Mouse (Mus musculus) MN1 (cell line): ENCODE results near the gene Anapc2.

Source experiments
- DNase-seq: peaks from one replicate; pipeline ENCODE4 v3.0.0-alpha.2; 2016; ENCODE audit warnings: low spot score

Anapc2 gene

DNA sequence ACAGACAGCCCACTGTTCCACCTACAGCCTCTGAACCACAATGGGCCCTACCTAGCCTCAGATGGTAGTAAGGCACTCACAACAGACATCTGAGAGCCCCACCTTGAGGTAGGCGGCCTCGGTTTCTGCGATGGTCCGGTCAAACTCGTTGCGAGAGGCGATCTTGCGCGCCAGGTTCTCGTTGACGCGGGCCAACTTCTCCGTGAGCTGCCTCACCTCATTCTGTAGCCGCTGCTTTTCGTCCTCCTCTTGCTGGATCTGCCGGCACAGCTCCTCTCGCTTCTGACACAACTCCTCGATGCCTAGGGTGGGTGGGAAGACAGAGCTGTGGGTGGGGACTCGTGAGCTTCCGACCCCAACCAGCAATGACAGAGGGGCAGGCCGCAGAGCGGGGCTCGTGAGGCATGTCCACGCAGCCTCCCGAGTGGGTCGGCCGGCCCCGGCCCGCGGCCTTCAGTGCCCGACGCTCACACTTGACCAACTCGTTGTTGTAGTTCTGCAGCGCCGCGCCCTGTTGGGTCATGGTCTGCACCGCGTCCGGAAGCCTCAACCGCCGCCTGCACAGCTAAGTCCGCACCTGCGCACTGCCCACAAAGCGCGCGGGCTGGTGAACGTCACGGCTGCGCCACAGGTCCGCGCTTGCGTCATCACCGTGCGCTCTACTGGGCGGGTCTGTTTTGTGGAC lies at the start of gene Anapc2, which contains the start of gene Ssna1:
Gene Anapc2, plus strand, starts transcription at position 652 of the 685 bp plus-strand sequence.
Gene Ssna1, minus strand, starts transcription at position 612 of the 685 bp plus-strand sequence.
- peak; percentile 97 for DNase-seq

DNA sequence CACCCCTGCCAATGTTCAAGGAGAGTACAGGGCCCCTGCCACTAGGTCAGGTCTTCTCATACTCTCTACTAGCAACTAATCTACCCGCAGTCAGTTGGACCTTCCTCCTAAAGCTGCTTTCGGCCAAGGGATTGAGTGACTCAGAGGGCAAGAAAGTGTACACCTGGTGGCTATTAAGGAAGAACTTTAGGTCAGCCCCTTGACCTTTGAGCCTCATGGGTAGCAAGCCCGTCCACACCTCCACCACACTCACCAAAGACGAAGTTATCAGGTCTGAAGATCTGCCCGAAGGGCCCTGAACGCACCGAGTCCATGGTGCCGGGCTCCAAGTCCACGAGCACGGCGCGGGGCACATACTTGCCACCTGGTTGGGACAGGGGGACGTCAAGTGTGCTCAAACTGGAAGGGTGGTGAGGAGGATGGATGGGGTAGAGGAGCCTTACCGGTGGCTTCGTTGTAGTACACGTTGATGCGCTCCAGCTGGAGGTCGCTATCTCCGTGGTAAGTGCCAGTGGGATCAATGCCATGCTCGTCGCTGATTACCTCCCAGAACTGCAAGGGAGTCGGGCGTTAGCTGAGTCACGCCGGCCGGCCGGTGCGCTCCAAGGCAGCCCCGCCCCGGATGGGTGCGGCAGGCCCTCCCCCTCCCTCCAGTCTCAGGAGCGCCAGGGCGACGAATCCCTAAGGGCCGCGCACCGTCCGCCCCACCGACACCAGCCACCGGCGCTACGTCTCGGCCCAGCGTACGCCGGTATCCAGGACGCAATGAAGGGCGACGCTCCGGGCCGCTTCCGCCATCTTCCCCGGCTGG lies 48.4 kb upstream of the Anapc2 start:
- DNase-seq: peak; percentile 90

DNA sequence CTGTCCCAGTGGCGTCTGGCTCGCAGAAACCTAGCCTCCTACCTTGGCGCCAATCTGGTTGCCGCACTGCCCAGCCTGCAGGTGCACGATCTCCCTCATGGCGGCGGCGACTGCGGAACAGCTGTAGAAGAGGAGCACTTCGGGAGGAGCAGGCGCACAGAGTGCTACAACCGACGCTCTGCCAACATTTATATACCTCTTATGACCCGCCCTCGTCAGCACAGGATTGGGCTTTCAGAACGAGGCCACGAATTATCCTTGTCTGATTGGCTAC lies 47.8 kb upstream of the Anapc2 start, which contains the start of gene Tubb4b:
Gene Tubb4b, minus strand, starts transcription at position 211 of the 274 bp plus-strand sequence.
- no peak for DNase-seq

DNA sequence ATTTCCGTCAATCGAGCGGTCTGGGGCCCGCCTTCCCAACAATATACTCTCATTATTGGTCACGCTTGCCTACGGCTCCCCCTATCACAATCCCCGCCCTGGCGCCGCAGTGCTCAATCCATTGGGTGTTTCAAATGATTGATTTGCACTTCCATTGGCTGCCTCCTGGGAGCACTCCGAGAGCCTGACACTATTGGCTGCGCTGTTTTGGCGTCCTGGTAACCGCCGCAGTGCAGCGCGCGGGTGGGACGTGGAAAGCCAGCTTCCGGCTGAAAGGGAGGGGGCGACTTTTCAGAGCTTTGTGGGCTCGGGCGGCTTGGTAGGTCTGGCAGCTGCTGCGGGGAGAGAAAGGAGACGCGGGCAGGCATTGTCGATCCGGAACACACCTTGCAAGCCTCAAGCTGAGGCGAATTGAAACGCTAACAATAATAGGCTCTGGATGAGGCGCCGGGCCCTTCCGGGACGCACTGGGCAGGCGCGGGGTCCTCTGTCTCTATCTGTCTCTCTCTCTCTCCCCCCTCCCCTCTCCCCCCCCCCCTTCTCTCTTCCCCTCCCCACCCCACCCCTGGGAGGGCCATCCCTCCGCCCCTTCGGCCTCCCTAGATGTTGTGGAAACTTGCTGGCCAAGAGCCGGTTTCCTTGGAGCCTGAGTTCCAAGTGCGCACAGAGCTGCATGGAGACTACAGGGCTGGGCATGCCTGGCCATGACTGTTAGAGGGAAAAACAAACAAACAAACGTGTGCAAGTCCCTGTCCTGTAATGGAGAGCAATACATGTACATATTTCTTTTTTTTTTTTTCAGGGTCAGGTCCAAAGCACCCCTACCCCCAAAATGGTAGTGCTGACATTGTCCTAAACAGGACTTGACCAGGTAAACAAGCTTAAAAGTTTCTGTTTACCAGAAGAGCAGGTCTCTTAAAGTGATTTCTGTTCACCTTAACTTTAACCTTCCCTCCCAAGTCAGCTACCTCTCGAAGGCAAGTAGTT lies 47.2 kb upstream of the Anapc2 start:
- DNase-seq: peak; percentile 99

DNA sequence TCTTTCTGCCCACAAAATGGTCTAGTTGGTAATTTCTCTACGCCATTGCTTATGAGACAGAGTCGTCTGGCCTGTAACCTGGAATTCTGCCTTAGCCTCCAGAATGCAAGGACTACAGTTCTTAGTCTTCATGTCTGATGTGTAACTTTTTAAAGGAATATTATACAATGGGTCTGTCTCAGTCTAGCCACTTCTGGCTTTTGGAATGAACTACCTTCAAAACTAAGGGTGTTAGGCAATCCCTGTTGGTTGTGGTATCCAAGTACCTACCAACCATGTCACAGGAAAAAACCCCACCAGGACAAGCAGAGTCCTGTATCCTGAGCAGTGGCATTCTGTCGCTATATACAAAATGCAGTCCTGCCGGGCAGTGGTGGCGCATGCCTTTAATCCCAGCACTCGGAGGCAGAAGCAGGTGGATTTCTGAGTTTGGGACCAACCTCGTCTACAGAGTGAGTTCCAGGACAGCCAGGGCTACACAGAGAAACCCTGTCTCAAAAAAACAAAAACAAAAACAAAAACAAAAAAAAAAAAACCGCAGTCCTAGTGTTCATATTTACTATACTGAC lies 46.4 kb upstream of the Anapc2 start:
- no peak for DNase-seq

DNA sequence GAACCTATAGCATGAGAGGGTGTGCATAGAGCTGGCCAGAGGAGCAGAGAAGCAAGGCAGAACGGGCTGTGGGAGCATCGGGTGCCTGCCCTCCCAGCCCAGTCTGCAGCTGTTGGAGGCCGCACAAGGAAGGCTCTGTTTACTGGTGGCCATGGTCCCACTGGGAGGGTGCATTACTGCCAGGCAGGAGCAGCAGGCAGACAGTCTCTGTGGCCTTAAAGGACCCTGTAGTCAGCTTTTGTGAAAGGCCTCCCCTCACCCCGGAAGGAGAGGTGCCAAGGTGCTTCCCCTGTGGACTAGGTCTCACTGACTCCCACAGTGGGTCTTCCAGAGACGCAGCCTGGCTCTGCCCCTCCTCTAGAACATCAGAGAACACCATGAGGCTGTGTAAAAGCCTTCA lies 45.4 kb upstream of the Anapc2 start:
- DNase-seq: no peak

DNA sequence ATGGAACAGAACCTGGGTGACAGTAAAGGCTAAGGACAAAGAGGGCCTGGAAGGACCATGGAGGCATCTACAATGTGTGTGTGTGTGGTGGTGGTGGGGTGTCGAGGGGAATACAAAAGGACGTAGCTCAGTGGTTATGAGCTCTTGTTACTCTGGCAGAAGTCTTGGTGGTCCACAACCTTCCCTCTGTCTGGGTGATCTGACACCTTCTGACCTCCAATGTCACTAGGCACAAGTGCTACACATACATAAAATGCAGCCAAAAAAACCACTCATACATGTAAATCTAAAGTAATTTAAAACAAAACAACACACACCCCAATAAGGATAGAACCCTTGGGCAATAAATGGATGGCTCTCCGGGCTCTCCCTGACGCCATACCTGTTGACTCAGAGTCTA lies 44.9 kb upstream of the Anapc2 start:
- DNase-seq: no peak

DNA sequence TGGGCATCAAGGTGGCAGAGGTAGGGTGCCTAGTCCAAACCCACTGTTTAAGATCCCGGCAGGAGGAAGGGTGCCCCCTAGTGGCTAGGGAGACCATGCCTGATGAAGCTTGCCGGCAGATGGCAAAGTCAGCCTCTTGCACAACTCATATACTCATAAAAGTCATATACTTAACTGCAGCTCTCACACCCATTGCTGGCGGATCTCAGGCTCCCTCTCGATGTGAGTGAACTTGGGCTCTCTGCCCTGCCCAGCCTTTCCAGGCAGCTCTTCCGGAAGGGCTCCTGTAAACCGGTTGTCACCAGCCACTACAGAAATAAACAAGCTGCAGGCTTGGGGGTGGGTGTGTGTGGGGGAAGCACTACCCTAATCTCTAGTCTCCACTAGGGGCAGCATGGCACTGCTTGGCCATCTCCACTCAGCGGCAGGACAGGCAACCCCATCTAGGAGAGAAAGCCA lies 43.8 kb upstream of the Anapc2 start:
- DNase-seq: peak; percentile 86

DNA sequence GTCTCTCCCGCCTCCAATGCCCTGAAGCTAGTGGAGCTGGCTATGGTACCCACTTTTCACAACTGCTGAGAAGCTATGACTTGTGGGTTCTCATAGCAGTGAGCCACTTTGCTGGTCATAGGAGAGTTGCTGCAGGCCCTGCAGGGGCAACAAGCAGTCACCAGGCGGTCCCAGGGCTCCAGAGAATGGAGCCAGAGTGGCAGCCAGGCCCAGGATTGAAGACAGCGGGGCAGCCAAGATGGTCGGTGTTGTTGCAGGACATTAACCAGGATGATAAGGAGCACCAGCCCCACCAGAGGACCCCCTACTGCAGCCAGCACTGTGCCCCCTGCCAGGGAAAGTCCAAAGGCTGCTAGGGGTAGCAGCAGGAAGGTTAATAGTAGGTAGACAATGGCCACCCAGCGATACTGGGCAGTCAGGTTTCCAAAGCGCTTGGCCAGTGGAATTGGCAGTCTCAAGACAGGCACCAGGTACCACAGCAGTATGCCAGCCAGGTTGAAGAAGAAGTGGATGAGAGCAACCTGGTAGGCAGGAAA lies 43.2 kb upstream of the Anapc2 start:
- DNase-seq: no peak

DNA sequence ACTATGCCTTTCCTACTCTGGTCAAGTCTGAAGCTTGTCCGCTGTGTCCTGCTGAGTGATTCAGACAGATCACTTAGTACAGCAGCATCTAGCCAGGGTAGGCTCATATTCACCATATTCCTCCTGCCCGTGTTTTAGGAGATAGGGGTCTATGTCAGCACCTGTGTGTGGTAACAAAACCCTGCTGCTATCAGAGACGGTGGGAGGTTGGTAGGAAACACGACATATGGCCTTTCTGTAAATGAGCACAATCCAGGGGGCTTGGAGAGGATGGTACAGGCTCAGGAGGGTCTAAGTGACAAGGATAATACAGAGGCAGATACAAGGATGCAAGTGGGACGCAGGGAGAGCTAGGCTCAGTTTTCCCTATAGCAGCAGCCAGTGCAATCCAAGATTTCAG lies 42.7 kb upstream of the Anapc2 start:
- DNase-seq: no peak

DNA sequence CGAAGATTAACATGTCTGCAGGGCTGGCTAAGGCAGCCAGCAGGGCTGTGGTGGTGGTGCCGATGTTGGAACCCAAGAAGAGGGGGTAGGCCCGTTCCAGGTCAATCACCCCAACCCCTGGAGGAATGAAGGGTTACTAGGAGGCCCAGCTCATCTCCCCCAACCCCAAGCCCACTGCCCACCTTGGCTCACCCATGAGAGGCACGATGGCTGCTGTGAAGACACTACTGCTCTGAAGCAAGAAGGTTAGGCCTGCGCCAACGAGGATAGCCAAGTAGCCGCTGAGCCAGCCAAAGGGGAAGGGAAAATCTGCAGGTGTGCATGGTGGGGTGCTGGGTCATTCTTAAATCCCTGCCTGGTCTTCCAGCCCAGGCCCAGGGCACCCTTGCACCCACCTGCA lies 41.7 kb upstream of the Anapc2 start:
- no peak for DNase-seq

DNA sequence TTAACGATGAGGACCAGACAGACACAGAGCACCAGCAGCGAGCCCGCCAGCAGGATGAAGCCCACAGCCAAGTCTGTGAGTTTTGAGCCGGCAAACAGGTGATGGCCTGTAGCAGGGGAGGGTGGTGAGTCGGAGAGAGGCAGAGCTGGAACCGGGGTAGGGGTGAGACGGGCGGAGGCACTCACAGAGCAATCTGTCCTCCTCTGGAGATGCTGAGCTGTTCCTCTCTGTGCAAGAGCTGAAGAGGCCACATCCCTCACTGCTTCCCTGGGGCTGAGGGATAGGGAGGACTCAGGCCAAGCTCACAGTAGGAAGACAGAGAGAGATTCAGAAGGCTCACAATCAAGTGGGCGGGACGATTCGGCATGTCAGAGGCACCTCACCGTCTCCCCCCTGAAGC lies 41.2 kb upstream of the Anapc2 start:
- no peak for DNase-seq

DNA sequence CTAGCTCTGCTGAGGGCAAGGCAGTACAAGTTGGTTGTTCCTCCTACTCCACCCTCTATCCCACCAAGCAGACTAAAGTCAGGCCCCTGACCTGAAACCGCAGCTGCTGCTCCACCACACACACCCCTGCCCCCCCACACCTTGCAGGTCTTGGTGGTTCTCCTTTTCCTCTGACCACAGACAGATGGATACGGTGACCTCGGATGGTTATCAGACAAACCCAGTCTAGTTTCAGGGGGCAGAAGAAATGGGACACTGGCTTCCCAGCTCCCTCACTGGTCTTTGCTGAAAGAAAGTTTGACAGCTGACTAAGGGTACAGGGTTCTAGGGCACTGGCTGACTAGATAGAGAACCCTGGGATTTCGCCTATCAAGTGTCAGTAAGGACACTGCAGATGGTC lies 38.9 kb upstream of the Anapc2 start:
- DNase-seq: no peak

DNA sequence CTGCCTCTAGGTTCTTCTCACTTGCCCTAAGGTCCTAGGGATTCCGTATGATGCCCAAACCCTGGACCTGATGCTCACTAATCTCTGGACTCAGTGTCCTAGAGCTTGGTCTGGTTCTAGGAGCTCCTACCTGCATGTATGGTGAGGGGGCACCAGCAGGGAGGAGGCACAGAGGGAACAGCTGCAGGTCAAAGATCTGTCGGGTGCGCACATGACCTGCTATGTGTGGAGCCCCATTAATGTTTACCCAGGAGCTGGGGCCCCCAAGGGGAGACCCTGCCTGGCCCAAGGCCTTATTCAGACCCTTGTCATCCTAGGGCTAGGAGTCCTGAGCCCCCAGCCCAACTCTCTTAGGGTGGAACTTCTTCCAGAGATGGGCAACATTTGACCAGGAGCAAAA lies 38.2 kb upstream of the Anapc2 start, which contains the start of gene Slc34a3:
Gene Slc34a3, minus strand, starts transcription at position 315 of the 400 bp plus-strand sequence.
- no peak for DNase-seq

DNA sequence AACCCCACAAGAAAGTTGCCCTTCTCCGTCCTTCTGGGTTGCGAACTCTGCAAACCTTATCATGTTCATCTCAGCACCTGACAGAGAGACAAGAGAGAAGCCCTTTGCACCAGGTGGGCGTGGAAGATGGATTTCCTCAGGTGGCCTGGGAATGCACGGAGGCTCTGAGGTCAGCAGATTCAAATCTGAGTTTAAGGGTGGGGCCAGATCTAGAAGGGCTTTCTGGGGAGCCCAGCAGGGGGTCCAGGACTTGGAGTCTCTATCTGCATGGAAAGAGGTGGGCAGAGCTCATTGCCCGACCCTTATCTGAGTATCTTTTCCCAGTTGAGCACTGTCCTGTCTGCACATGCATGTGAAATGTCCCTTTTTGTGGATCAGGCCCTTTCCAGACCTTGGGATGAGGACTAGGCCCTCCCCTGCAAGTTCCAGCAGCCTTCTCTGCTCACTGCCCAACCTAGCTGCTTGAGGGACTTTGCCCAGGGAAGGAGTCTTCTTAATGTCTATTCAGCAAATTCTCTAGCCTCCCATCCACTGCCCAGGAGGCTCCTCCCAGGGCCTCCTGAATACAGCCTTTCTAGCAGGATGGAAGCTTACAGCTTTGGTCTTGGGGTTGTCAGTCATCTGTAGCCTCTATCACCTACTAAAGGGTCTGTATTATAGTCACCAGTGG lies 37.6 kb upstream of the Anapc2 start:
- no peak for DNase-seq

DNA sequence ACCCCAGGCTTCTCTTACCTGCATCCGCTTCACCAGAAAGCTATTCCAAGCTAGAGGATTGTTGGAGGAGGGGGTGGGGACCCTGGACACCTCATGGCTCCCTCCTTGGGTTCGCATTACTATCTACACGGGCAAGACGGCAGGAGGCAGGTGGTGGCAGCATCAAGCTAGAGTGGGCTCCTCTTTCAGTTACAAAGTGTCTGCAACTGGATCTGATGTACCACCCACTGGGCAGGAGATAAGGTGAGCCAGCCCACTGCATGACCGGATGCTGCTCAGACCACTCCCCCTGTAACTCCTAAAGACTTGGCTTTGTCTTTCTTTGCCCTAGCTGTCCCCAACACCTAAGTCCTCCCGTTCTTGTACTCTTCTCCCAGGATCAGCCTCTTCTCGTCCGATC lies 35.7 kb upstream of the Anapc2 start, which contains the start of gene Rnf224:
Gene Rnf224, minus strand, starts transcription at position 174 of the 400 bp plus-strand sequence.
- DNase-seq: no peak

DNA sequence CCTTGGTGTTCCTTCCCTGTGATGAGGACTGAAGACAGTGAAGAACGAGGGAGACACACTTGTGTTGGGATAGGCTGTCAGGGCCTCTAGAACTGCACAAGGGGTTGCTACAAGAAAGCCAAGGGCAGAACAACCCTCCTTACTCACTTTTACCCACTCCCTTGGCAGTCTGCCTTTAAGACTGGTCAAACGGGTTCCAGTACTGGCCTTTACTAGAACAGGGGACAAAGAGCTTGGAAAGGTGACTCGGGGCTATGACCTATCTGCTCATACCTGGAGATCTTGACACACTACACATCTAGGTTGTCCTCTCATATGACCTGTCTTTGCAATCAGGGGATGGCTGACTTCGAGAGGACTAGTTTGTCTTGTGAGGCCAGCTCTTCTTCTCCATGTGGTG lies 34.8 kb upstream of the Anapc2 start:
- no peak for DNase-seq

DNA sequence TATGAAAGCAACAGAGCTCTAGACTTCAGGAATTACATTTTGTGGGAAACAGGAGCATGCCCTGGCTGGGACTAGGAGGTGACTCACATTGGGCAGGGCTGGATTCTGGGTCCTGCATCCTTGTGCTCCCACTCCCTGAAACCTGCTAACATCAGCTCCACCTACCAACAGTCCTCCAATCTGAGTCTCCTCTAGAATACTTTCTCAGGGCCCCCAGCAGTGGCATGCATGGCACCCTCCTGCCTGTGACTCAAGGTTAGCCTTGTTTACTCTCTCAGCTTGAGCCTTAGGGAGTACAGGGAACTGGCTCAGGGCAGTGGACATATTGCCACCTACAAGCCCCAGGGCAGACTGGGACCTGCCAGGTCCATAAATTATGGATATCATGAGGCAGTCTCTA lies 34.2 kb upstream of the Anapc2 start:
- no peak for DNase-seq

DNA sequence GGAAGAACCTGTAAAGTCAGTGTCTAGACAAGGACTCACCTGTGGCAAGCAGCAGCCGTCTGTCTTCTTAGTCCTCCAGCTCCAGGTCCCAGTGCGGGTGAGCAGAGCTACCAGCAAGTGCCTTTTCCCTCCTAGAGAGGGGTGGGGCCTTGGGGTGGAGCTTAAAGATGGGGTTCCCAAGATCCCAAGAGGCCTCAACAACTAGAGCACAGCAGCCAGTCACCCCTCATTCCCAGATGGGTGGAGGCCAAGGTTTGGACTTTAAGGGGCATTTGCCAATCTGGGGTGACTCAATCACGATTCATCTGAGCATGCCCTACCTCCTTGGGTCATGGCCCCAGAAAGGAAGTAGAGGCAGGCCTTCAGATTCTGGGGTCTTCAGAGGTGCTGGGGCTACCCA lies 32.5 kb upstream of the Anapc2 start:
- no peak for DNase-seq

DNA sequence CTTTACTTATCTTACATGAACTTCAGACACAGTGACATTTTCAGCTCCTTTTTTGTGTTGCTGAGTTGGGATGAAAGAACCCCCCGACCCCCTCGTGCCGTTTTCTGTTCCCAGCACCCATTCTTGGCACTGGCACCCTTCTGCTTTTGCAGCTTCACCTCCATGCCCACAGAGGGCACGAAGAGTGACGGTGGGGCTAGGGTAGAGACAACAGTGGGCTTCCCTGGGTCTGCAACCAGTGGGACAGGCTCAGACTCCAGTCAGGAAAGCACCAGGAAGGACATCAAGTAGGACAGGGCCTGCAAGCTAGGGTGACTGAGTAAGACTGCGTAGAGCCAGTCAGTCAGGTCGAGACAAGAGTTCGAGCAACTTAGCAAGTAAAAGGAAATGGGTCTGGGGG lies 32.0 kb upstream of the Anapc2 start:
- no peak for DNase-seq
